Mouse (Mus musculus) granulocyte monocyte progenitor cell, adult 5-6 weeks (primary cell): ENCODE measurements around the gene 4930590J08Rik. TPM values are rescaled to one million over a fixed set of nuclear protein-coding genes. Genes with fewer than 3 reads are reported as not detected.

Experiments
- ATAC-seq: replicated peaks from 2 replicates; pipeline ENCODE4 v1.8.0; 2016; ENCODE audit warnings: mild to moderate bottlenecking, moderate TSS enrichment, inconsistent platforms; ENCODE audit not compliant: poor library complexity, severe bottlenecking
- total RNA-seq, 2 experiments: library from RNA; stranded (forward) in 1 of 2; stranded (reverse) in 1 of 2; fragments of 200-712, 200-1000 nt in 1 of 2; fragments of >200 nt in 1 of 2; fragmentation: Nextera tagmentation in 1 of 2; gene quantifications; 2 replicates each; pipeline ENCODE4 v1.2.3; 2014 to 2017

The 4930590J08Rik gene
- total RNA-seq, 2 experiments from 2014 or later: 0.67 TPM; not detected in 1

DNA sequence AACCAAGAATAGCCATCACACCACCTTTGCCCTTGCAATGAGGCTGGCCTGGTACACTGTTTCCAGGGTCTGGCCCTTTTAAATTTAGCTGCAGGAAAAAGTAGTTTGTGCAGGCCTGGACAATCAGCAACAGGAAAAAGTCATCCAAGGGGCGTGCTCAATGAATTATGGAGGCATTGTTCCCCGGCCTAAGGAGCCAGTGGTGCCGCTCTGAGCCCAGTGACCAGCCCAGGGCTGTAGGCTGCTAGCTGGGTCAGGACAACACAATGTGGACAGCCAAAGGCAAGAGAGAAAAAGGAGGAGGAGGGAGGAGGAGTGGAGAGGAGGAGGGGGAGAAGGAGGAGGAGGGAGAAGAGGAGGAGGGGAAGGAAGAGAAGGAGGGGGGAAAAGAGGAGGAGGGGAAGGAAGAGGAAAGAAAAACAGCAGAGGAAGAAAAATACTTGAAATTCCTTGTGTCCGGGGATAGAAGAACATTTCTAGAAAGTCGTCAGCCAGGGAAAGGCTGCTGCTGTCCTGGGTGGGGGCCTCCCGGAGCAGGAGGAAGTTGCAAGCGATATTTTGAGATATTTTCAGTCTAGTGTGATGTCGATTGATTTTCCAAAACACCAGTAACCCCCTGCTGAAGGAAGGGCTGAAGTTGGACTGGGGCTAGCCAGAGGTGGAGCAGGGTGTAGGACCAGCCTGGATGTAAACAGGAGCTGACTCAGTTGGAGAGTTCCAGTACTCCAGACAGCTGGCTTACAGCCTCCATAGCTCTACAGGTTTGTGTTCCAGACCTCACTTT is 57.6 kb downstream of the 4930590J08Rik start:
- ATAC-seq: no peak

DNA sequence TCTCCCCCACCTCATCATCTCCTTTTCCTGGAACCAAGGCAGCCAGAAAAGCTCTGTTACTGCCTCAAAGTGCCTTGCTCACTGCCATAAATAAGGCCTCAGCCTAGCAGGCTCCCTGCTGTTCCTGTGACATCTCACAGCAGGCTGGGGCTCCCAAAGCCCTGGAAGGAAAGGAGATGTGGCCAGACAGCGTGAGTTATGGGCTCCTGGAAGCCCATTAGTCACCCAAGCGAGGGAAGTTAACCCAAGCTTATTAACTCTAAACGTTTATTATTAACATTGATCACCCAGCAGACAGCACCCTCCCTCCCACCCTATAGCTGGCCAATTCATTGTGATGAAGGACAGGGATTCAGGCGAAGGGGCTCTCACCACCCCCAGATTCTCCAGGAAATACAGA is 60.8 kb downstream of the 4930590J08Rik start:
- ATAC-seq: no peak

DNA sequence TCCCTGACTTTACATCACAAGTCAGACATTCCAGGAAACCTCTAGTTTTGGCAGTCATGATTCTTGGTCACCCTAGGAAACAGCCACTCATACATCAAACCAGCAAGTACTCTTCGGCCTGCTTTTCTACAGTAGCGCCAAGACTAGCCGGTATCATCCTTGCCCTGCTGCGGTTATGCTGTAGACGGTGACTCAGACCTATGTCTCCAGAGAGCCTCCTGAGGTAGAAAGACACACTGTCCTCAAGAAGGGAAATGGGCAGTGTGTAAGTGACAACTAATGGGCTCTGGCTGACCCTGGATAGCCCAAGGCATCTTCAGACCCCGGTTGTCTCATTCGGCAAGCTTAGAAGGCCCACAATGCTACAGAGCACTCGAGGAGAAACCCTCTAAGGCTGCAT is 62.5 kb downstream of the 4930590J08Rik start:
- ATAC-seq: no peak

DNA sequence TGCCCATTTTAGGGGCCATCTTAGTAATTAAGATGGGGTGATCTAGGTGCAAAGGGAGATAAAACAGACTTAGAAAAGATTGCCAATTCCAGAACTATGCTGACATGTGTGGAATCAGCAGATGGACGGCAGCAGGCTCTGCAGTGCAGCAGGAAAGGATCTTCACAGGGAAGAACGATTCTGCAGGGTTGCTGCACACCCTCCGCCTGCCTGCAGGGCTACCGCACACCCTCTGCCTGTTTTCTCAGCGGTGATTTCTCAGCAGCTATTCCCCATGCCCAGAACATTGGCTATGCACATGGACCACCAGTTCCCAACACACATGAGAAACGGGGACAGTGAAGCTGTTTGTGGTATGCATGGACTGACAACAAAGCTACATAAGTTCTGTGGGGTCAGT is 63.4 kb downstream of the 4930590J08Rik start:
- ATAC-seq: no peak

DNA sequence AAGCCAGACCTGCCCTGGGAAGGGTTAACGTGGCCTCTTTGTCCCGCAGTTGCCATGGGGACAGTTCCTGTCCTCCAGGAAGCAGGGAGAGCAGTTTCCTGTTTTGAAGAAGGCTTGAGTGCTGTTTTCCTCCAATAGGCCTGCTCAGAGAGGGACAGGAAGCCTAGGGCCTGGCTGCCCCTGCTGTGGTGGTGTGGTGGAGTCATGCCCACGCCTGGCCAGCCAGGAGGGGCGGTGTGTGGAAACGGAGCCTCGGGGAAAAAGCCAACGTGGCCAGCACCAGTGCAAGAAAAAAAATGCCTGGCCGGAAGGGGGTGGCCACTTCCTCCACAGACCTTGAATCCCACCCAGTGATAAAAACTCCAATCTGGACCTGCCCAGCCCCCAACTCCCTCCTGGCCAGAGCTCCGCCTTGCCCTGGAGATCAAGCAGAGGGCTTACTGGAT is 69.6 kb downstream of the 4930590J08Rik start:
- peak; percentile 84 for ATAC-seq

DNA sequence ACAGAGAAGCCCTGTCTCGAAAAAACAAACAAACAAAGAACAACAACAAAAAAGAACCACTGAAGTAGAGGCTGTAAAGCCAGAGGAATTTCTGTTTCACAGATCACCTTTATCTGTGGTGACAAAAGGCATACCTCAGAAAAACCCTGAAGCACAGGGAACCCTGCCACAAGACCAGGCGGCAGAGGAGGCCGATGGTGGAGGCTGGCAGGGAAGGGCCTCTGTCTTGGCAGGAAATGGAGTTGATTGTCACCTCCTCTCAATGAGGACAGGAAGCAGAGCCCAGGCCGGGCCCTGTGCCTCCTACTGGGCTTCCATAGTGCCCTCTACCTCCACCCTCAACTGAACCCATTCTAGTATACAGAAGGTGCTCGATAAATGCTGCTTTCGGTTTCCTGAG is 71.4 kb downstream of the 4930590J08Rik start:
- ATAC-seq: no peak

DNA sequence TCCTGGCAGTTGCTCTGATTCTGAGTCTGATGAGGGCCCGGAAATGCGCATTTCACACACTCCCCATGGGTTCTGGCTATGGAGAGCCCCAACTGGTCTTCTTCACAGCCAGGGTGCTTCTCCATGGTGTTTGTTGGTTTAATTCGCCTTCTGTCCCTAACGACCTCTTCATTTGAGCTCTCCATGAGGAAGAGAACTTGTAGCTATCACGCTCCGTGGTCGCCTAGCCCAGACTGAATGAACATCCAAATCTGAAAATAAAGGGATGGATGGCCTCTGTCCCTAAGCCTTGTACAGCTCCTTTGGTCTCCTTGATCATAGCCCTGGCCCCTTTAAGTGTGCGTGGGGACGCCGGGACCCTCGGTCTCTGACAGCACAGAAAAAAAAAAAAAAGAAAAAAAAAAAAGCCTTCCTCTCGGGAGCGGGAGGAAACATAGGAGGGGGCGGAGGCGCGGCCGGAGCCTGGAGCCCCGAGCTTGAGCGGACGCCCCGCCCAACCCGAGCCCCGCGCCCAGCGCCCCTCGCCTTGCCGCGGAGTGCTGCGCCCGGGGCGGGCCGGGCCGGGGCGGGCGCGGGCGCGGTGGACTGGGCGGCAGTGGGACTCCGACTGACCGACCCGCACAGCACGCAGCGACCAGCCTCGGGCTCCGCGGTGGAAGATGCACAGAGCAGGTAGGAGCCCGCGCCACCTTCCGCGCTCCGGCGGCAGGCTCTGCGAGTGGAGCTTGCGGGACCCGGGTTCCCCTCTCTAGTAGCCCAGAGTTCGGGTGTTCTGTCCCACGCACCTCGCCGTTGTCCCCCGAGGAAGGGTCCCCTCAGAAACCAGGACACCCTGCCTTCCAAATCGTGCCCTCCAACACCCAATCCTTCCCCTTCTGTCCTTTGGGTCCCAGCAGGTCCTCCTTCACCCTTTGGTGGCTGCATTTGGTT is 76.0 kb downstream of the 4930590J08Rik start, which contains the start of gene Fgd5:
TSS of gene Fgd5 (plus strand) at position 508 of the 930 bp plus-strand sequence.
- ATAC-seq: no peak

DNA sequence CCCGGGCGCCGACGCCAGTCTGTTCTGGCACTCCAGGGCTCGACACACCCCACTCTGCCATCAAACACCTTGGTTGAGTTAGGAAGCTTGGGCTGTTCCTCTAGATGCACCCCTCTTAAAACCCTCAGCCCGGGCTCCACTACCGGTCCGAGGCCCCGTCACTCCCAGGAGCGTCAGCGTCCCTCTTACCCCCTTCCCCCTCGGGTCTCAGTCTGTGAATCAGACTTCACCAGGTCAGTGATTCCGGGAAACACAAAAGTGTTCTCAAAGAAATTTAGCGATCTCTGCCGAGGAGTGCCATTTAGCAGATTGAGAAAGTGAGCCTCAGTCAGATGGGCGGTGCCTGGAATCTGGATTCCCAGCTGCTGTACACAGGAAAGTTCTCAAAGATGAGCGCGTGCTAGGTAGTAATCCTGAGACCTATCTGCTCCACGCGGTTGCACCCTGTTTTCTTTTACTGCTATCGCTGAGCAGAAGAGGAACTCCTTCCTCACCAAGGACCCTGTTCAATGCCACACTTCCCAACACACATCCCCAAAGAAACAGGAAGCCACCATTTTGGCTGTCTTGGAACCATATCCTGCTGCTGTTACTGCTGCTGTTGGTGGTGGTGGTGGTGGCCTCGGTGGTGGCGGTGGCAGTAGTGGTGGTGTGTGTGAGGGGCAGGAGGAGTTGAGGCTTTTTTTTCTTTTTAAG is 76.8 kb downstream of the 4930590J08Rik start:
- ATAC-seq: peak; percentile 70

DNA sequence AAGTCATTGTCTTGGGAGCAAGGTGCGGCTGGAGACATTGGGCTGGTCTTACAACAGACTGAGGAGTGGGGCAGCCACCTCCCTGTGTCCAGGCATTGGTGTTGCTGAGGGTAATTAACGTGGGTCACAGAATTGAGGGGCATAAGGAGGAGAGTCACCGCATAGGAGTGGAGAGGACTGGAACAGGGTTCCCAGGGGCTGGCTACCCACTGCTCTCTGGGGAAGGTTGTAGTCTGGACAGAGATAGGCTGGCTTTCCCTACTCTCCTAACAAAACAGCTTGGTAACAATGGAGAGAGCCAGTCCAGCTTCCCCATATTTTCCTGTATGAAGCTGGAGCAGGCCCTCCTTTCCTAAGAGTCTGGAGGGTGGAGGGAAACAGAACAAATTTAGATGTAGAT is 77.4 kb downstream of the 4930590J08Rik start:
- ATAC-seq: no peak

DNA sequence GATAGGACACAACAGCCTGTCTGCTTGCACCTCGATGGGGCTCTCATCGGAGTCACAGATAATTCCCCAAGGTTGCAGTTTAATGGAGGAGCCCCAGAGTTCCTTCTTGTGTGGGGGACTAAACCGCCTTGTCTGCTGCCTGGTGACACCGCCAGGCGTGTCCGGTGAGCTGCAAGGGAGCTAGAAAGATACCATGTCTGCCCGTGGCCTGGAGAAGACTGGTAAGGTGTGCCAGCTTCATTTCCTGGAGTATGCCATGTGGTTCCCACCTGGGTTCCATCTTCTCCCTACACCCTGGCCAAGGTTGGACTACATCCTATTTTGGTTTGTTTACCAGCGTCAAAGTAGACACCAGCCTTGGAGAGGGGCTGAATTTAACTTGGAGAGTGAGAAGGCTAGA is 87.5 kb downstream of the 4930590J08Rik start:
- no peak for ATAC-seq

DNA sequence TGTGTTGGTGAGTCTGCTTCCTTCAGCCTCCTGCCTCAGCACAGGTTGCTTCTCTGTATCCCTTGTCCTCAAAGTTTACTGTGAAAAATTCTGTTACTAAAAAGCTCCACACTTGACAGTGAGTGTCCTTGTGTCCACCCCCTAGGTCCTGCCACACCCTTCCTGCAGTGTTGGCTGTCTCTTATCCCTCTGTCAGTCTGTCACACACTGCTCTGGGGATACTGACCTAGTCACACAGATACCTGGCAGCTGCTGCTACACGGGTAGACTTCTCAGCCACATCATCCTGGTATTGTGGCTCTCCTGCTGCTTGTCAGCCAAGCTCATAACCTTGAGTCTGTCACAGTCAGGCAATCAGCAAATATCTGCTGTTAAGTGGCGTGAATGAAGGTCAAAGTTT is 90.2 kb downstream of the 4930590J08Rik start:
- no peak for ATAC-seq

DNA sequence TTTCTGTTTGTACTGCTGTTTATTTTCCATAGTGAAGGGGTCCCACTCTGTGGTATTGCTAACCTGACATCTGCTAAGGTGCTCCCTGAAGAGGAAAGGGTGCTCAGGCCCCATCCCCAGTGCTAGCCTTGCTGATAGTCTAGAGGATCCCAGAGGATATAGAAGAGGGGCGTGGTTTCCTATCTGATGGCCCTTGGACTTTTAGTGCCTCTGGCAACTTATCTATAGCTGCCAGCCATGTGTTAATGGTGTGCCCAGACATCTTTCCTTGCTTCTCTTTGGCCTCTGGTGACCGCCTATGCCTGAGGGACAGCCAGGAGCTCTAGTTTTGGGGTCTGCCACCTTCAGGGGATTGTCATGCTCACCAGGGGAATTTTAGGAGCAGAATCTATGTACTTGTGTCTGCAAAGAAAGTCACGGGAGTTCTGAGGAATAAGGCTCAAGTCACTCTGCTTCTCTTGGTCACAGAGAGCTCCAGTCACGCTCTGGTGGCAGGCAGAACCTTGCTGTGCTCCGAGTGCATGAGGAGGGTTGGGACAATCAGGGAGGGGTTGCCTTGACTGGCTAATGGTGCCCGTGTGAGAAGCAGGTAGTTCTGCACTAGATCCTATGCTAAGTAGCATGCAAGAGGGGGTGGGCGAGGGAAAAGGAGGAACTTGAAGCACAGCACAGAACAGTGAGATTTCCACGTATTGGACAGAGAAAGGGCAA is 91.3 kb downstream of the 4930590J08Rik start:
- peak; percentile 50 for ATAC-seq

DNA sequence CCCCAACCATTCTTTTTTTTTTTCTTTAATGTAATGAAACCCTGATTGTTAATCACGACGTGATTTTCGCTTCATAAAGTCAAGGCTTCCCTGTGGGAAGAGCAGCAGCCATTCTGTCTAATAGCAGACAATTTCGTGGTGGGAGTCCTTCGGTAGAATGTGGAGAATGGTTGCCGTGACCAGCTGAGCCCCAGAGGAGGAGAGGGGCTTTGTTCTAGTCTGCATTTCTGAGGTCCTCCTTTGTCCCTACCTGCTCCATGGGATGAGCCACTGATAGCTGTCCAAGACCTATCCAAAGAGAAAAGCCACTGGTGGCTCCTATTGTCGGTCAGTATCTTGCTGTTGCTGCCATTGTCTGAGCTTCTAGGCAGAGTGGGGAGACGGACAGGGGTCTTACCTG is 93.5 kb downstream of the 4930590J08Rik start:
- ATAC-seq: no peak

Other genes starting within 250 kb of the 4930590J08Rik start
- 42.8 and 42.9 TPM in 2 replicates for gene Slc6a6, start 218.8 kb upstream of the 4930590J08Rik start, total RNA-seq (2014; fragmentation: Nextera tagmentation)
- gene Slc6a6, start 218.8 kb upstream of the 4930590J08Rik start, total RNA-seq (2017): 18.9 and 30.2 TPM in 2 replicates
- gene Grip2, start 75.6 kb upstream of the 4930590J08Rik start, total RNA-seq (2014; fragmentation: Nextera tagmentation): not detected in 2 replicates
- gene Grip2, start 75.6 kb upstream of the 4930590J08Rik start, total RNA-seq (2017): not detected in 2 replicates
- 22.0 and 23.7 TPM in 2 replicates for gene Ccdc174, start 24.8 kb upstream of the 4930590J08Rik start, total RNA-seq (2014; fragmentation: Nextera tagmentation)
- gene Ccdc174, start 24.8 kb upstream of the 4930590J08Rik start, total RNA-seq (2017): 41.2 and 63.5 TPM in 2 replicates
- gene Fgd5, start 76.1 kb downstream of the 4930590J08Rik start, total RNA-seq (2014; fragmentation: Nextera tagmentation): 0.41 TPM in 1 of 2 replicates, not detected in the other
- not detected in 2 replicates for gene Fgd5, start 76.1 kb downstream of the 4930590J08Rik start, total RNA-seq (2017)
- gene Nr2c2, start 188.6 kb downstream of the 4930590J08Rik start, total RNA-seq (2014; fragmentation: Nextera tagmentation): 44.3 and 54.1 TPM in 2 replicates
- 44.4 and 44.6 TPM in 2 replicates for gene Nr2c2, start 188.6 kb downstream of the 4930590J08Rik start, total RNA-seq (2017)